Mouse (Mus musculus): ENCODE results near the gene Adam3.

Gene Adam3

GRCm38 (mm10) chr8:24725630-24726029, at the start of gene Adam3:
TSS of gene Adam3 (minus strand) at chr8:24725852.
- no peak for DNase-seq (ENCODE audit: low spot score)

GRCm38 (mm10) chr8:24724886-24725626, 596 bp downstream of the Adam3 start:
- DNase-seq (ENCODE audit: low spot score): peak; percentile 2
